Mouse (Mus musculus): ENCODE measurements around the gene Adora3. TPM values are rescaled to one million over a fixed set of nuclear protein-coding genes. Genes with fewer than 3 reads are reported as not detected.

The Adora3 gene
- polyA plus RNA-seq, 1 experiment, result 0.19 TPM

DNA sequence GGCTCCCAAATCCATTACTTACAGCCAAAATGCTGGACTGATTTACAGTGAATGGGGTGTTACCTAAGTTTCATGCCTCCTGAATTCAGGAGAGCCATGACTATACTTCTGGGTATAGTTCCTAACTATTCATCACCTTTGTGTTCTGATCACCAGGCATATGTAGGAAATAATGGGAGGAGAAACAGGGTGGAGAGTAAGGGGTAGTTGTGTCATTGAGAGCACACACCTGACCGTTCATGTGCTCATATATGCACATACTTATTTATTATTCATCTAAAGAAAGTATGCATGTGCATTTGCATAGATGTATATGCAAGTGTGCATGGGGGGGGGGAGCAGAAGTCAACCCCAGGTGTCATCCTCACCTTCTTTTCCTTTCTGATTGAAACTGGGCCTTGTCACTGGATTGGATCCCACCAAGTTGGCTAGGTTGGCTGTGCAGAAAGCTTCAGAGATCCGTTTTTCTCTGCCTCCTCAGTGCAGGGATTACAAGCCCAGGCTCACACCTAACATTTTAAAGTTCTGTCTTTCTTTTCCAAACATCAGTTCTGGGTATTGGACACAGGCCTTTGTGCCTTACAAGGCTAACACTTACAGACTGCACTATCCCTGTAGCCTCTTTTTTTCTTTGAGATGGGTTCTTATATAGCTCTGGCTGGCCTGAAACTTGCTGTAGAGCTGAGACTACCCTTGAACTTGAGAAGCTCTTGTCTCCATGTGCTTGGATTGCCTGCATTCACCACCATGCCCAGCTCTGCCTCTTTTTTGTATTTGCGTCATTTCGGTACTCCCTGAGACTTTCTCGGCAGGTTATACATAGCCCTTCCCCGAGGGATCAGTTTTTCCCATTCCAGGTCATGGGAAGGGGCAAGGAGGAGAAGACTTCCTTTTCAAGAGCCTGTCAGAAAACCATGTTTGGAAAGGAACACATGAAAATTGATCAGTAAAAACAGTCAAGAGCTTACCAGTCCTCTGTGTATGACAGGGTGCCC lies 3.1 kb downstream of the Adora3 start:
- TF ChIP-seq CTCF (conservative IDR thresholded peaks at IDR 0.05; ENCODE audit: insufficient read depth, insufficient read length, low read depth, low read length) (no peak), POLR2A (IDR thresholded peaks at IDR 0.05; ENCODE audit: low read depth, low read length) (no peak)
- H3K4me1 ChIP-seq (ENCODE audit: control insufficient read depth, insufficient read depth, low read length), result peaks cover 9% of the 10 kb centered on the region
- H3K36me3 ChIP-seq (ENCODE audit: control insufficient read depth, insufficient read depth, low read length), result no peaks in the 10 kb centered on the region
- no peak for DNase-seq
- no peaks in the 10 kb centered on the region for H3K27me3 ChIP-seq (replicated peaks; ENCODE audit: control insufficient read depth, insufficient read depth, low read length)
- WGBS, result 88% methylated on average over 6 of the region's 6 CpGs
- no peak overlapping the region for H3K4me3 ChIP-seq (ENCODE audit: insufficient read depth, low read depth, low read length)
- H3K27ac ChIP-seq (ENCODE audit: insufficient read depth, low read depth, low read length), result 0 out of 2 replicates have a peak overlapping the region, but pooled peaks have one; percentile 19

DNA sequence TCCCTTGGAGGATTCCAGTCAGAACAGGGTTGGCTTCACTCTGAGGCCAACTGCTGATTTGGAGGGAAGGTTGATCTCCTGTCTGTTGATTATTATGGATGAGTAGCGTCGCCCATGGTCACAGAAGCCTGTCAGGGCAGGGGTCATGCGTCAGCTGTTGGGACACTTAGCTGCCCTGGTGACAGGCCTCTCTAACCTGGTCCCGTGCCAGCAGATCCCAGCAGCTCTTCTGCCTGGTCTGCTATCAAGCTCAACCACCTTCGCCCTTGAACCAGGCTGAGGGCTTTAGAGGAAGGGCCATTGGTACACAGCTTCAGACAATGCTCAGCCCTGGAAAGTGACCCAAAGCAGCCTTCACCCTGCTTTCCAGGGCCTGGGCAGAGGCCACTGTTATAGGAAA lies 5.4 kb downstream of the Adora3 start:
- H3K4me1 ChIP-seq (ENCODE audit: control insufficient read depth, insufficient read depth, low read length), result peaks cover 9% of the 10 kb centered on the region
- 42% methylated on average over 5 of the region's 5 CpGs for WGBS
- no peak overlapping the region for H3K27ac ChIP-seq (ENCODE audit: insufficient read depth, low read depth, low read length)
- no peak overlapping the region for H3K4me3 ChIP-seq (ENCODE audit: insufficient read depth, low read depth, low read length)
- no peaks in the 10 kb centered on the region; the same call in 1 of the 2 replicates for H3K27me3 ChIP-seq (replicated peaks; ENCODE audit: control insufficient read depth, insufficient read depth, low read length)
- no peaks in the 10 kb centered on the region for H3K36me3 ChIP-seq (ENCODE audit: control insufficient read depth, insufficient read depth, low read length)
- TF ChIP-seq POLR2A (IDR thresholded peaks at IDR 0.05; ENCODE audit: low read depth, low read length), result no peak
- no peak for TF ChIP-seq CTCF (conservative IDR thresholded peaks at IDR 0.05; ENCODE audit: insufficient read depth, insufficient read length, low read depth, low read length)
- DNase-seq, result peak; percentile 45

DNA sequence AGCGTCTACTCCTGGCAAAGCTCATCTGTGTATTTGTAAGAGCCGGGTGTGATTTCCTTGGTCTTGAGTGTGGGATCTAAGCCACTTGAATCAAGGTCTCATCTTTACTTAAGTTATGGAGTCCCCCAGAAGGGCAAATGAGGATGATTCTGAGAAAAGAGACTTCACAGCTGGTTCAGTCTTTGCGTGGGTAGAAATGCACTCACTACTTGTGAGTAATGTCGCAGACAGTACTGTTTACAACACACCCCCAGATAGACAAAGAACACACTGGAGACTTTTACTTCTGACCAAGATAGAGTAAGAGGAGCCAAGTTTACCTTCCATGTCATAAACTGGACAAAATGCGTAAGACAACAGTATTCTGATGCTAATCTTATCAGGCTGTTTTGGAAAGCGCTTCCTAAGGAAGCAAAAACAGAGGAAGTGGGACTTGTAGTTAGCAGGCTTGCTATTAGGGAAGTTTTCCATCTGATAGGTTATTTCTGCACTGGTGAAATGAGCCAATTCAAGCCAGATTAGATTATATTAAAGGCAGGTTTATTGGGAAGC lies 6.7 kb downstream of the Adora3 start:
- no peak for DNase-seq
- Histone ChIP-seq H3K4me1 (ENCODE audit: control insufficient read depth, insufficient read depth, low read length) (peaks cover 6% of the 10 kb centered on the region), H3K27me3 (replicated peaks; ENCODE audit: control insufficient read depth, insufficient read depth, low read length) (no peaks in the 10 kb centered on the region; the same call in 1 of the 2 replicates), H3K4me3 (ENCODE audit: insufficient read depth, low read depth, low read length) (no peak overlapping the region), H3K36me3 (ENCODE audit: control insufficient read depth, insufficient read depth, low read length) (no peaks in the 10 kb centered on the region), H3K27ac (ENCODE audit: insufficient read depth, low read depth, low read length) (no peak overlapping the region)
- TF ChIP-seq POLR2A (IDR thresholded peaks at IDR 0.05; ENCODE audit: low read depth, low read length) (no peak), CTCF (conservative IDR thresholded peaks at IDR 0.05; ENCODE audit: insufficient read depth, insufficient read length, low read depth, low read length) (no peak)
- 79% methylated on average over 6 of the region's 6 CpGs for WGBS

DNA sequence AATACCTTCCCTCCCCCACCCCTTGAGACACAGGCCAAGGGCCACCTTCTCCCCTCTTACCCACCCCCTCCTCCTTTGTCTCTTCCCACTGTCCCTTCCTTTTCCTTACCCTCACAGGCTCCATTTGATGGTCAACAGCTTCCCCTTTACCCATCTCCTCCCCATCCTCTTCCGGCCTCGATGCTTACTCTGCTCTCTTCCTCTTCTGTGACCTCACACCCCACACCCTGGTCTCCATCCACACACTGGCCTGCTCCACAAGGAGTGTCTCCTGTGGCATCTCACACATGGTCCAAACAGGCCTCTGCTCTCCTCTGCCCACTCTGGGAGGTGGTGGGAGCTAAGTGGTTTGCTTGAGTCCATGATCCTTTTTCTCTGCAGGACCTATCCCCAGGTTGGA lies 7.3 kb downstream of the Adora3 start:
- Histone ChIP-seq H3K27me3 (replicated peaks; ENCODE audit: control insufficient read depth, insufficient read depth, low read length) (no peaks in the 10 kb centered on the region; the same call in 1 of the 2 replicates), H3K4me1 (ENCODE audit: control insufficient read depth, insufficient read depth, low read length) (peaks cover 3% of the 10 kb centered on the region; the same call in 1 of the 2 replicates), H3K36me3 (ENCODE audit: control insufficient read depth, insufficient read depth, low read length) (no peaks in the 10 kb centered on the region), H3K4me3 (ENCODE audit: insufficient read depth, low read depth, low read length) (no peak overlapping the region), H3K27ac (ENCODE audit: insufficient read depth, low read depth, low read length) (no peak overlapping the region)
- no peak for TF ChIP-seq CTCF (conservative IDR thresholded peaks at IDR 0.05; ENCODE audit: insufficient read depth, insufficient read length, low read depth, low read length)
- TF ChIP-seq POLR2A (IDR thresholded peaks at IDR 0.05; ENCODE audit: low read depth, low read length), result no peak
- no peak for DNase-seq
- 85% methylated on average over 2 of the region's 2 CpGs for WGBS

DNA sequence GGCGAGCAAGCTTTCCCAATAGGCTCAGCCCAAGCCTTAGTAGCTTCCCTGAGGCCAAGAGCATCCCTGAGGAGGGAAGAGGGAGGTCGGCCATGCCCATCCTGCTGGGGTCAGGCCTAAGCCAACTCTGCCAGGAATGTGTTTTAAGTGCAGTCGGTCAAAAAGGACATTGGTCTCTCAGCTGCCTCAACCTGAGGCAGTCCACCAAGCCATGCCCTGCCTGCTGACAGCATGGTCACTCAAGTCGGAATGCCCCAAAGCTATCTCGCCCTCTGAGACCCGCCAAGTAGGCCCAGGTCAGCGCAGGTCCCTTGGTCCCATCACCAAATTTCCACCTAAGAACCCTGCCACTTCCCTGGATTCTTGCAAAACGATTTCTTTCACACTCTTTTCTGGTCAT lies 8.1 kb downstream of the Adora3 start:
- WGBS, result 91% methylated on average over 8 of the region's 8 CpGs
- Histone ChIP-seq H3K36me3 (ENCODE audit: control insufficient read depth, insufficient read depth, low read length) (no peaks in the 10 kb centered on the region), H3K4me1 (ENCODE audit: control insufficient read depth, insufficient read depth, low read length) (peaks cover 3% of the 10 kb centered on the region; the same call in 1 of the 2 replicates), H3K27me3 (replicated peaks; ENCODE audit: control insufficient read depth, insufficient read depth, low read length) (no peaks in the 10 kb centered on the region; the same call in 1 of the 2 replicates), H3K4me3 (ENCODE audit: insufficient read depth, low read depth, low read length) (no peak overlapping the region), H3K27ac (ENCODE audit: insufficient read depth, low read depth, low read length) (no peak overlapping the region)
- TF ChIP-seq CTCF (conservative IDR thresholded peaks at IDR 0.05; ENCODE audit: insufficient read depth, insufficient read length, low read depth, low read length) (no peak), POLR2A (IDR thresholded peaks at IDR 0.05; ENCODE audit: low read depth, low read length) (no peak)
- DNase-seq, result no peak

DNA sequence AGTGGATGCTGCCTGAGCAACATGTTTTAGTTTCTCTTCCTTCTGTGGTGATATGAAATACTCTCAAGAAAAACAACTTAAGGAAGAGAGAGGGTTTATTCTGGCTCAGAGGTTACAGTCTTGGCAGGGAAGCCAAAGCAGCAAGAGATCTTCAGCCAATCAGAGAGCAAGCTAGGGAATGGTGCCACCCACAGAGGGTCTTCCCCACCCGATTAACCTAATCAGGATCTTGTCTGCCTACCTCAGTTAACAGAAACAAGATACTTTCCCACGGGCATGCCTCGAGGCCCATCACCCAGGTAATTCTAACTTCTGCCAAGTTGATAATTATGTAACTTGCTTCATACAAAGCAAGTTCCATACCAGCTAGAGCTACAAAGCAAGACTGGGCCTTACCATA lies 9.8 kb downstream of the Adora3 start:
- 39% methylated on average over 3 of the region's 3 CpGs for WGBS
- no peak for DNase-seq
- peaks cover 3% of the 10 kb centered on the region; the same call in 1 of the 2 replicates for H3K4me1 ChIP-seq (ENCODE audit: control insufficient read depth, insufficient read depth, low read length)
- no peak overlapping the region for H3K4me3 ChIP-seq (ENCODE audit: insufficient read depth, low read depth, low read length)
- no peak for TF ChIP-seq POLR2A (IDR thresholded peaks at IDR 0.05; ENCODE audit: low read depth, low read length)
- TF ChIP-seq CTCF (conservative IDR thresholded peaks at IDR 0.05; ENCODE audit: insufficient read depth, insufficient read length, low read depth, low read length), result no peak
- H3K36me3 ChIP-seq (ENCODE audit: control insufficient read depth, insufficient read depth, low read length), result no peaks in the 10 kb centered on the region
- H3K27me3 ChIP-seq (replicated peaks; ENCODE audit: control insufficient read depth, insufficient read depth, low read length), result no peaks in the 10 kb centered on the region; the same call in 1 of the 2 replicates
- H3K27ac ChIP-seq (ENCODE audit: insufficient read depth, low read depth, low read length), result no peak overlapping the region

DNA sequence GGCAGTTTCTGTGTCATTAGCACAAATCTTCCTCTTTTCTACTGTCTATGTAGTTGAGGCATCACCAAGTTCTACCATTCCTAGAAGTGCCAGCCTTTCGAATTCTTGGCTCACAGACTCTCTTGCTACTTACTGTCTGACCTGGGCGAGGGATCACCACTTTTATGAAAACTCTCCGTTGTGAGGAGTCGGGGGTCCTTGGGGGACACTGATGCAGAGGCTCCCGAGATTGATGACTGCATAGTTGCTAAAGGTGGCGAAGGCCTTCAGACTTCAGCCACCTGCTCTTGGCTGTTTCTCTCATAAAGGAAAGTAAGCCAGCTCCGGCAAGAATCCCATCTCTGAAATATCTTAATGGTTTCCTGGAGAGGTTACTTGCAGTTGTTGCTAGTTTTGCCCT lies 11.4 kb downstream of the Adora3 start:
- Histone ChIP-seq H3K36me3 (ENCODE audit: control insufficient read depth, insufficient read depth, low read length) (no peaks in the 10 kb centered on the region), H3K4me1 (ENCODE audit: control insufficient read depth, insufficient read depth, low read length) (no peaks in the 10 kb centered on the region), H3K27me3 (replicated peaks; ENCODE audit: control insufficient read depth, insufficient read depth, low read length) (no peaks in the 10 kb centered on the region; the same call in 1 of the 2 replicates), H3K27ac (ENCODE audit: insufficient read depth, low read depth, low read length) (no peak overlapping the region), H3K4me3 (ENCODE audit: insufficient read depth, low read depth, low read length) (no peak overlapping the region)
- 86% methylated on average over 7 of the region's 7 CpGs for WGBS
- DNase-seq, result no peak
- TF ChIP-seq POLR2A (IDR thresholded peaks at IDR 0.05; ENCODE audit: low read depth, low read length) (no peak), CTCF (conservative IDR thresholded peaks at IDR 0.05; ENCODE audit: insufficient read depth, insufficient read length, low read depth, low read length) (no peak)
